Mouse (Mus musculus) limb, embryonic 13.5 days (tissue): ENCODE data around the gene Dnm3. TPM values are rescaled to one million over a fixed set of nuclear protein-coding genes. Genes with fewer than 3 reads are reported as not detected.

Experiments
- ATAC-seq: fragments of 200-750 bp; cut with Nextera tagmentation; 2 replicates; pipeline ENCODE4 v1.8.0; 2017; ENCODE audit warnings: low read depth, moderate number of reproducible peaks, moderate TSS enrichment; ENCODE audit not compliant: low FRiP score
- H3K27ac ChIP-seq: fragments of 300-500 bp; sonication (generic); 2 replicates; pipeline ENCODE4 v1.5.1; 2015; ENCODE audit warnings: inconsistent platforms, mild to moderate bottlenecking, moderate library complexity
- H3K27me3 ChIP-seq: fragments of 300-500 bp; sonication (generic); 2 replicates; pipeline ENCODE4 v1.6.1; 2015; ENCODE audit warnings: mild to moderate bottlenecking, inconsistent platforms
- H3K36me3 ChIP-seq: fragments of 300-500 bp; sonication (generic); 2 replicates; pipeline ENCODE4 v1.6.1; 2015; ENCODE audit warnings: inconsistent platforms, mild to moderate bottlenecking, moderate library complexity
- H3K4me1 ChIP-seq: fragments of 300-500 bp; sonication (generic); 2 replicates; pipeline ENCODE4 v1.6.1; 2015; ENCODE audit warnings: inconsistent platforms
- H3K4me2 ChIP-seq: fragments of 300-500 bp; sonication (generic); replicated peaks from 2 replicates; pipeline ENCODE4 v1.6.1; 2015; ENCODE audit warnings: inconsistent platforms, mild to moderate bottlenecking, moderate library complexity
- H3K4me3 ChIP-seq: fragments of 300-500 bp; sonication (generic); 2 replicates; pipeline ENCODE4 v1.5.1; 2015; ENCODE audit warnings: moderate library complexity, mild to moderate bottlenecking, inconsistent platforms
- H3K9ac ChIP-seq: fragments of 300-500 bp; sonication (generic); 2 replicates; pipeline ENCODE4 v1.6.1; 2015; ENCODE audit warnings: mild to moderate bottlenecking, inconsistent platforms
- H3K9me3 ChIP-seq: fragments of 300-500 bp; sonication (generic); 2 replicates; pipeline ENCODE4 v1.6.1; 2016; ENCODE audit warnings: inconsistent platforms
- WGBS: fragments of 180-500 bp; shearing (Covaris S2); methylation state at CpG from one replicate; pipeline ENCODE4 v1.1.7; 2015; 5-methylcytosine and 5-hydroxymethylcytosine counted together
- polyA plus RNA-seq: library from polyadenylated mRNA; unstranded; fragments of >200 nt; fragmentation: Nextera tagmentation; extraction: Ambion mirVana; gene quantifications from 2 replicates; pipeline ENCODE4 v1.2.1, GENCODE M21; 2015

Gene Dnm3
- polyA plus RNA-seq, 1 experiment from 2014 or later: 28.0 TPM

DNA sequence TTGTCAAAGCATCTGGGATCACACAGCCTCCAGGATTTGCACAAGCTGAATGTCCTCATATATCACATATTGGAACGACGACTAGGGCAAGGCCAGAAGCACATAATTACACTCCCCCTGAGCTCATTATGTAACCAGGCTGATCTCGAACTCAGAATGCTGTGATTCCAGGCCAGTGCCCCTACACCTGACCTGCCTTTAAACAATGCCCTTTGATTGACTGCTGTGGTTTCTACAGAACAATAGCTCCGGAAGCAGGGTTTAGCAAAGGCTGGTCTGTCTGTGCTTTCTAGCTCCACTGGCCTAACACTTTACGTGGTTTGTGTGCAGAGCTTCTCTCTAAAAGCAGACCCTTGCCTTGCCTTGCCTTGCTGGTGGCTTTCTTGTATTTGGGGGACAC, 315.6 kb downstream of the Dnm3 start:
- no peaks in the 10 kb centered on the region for H3K36me3 ChIP-seq
- no peak overlapping the region for H3K4me3 ChIP-seq
- H3K4me1 ChIP-seq: peaks cover 63% of the 10 kb centered on the region
- no peak overlapping the region for H3K9ac ChIP-seq
- no peaks in the 10 kb centered on the region for H3K9me3 ChIP-seq
- H3K27me3 ChIP-seq: no peaks in the 10 kb centered on the region
- ATAC-seq: no peak
- peak overlapping the region; percentile 79; the same call in 1 of the 2 replicates for H3K27ac ChIP-seq
- H3K4me2 ChIP-seq: no peak overlapping the region
- WGBS: 46% methylated on average over 5 of the region's 5 CpGs

GRCm38 (mm10) chr1:162160718-162161117, 317.1 kb downstream of the Dnm3 start:
- Histone ChIP-seq H3K9ac (no peak overlapping the region), H3K4me3 (no peak overlapping the region), H3K27ac (peak overlapping the region; percentile 39; the same call in 1 of the 2 replicates), H3K27me3 (no peaks in the 10 kb centered on the region), H3K36me3 (no peaks in the 10 kb centered on the region), H3K9me3 (no peaks in the 10 kb centered on the region), H3K4me1 (peaks cover 78% of the 10 kb centered on the region), H3K4me2 (no peak overlapping the region)
- no peak for ATAC-seq
- 37% methylated on average over 1 of the region's 1 CpGs for WGBS

DNA sequence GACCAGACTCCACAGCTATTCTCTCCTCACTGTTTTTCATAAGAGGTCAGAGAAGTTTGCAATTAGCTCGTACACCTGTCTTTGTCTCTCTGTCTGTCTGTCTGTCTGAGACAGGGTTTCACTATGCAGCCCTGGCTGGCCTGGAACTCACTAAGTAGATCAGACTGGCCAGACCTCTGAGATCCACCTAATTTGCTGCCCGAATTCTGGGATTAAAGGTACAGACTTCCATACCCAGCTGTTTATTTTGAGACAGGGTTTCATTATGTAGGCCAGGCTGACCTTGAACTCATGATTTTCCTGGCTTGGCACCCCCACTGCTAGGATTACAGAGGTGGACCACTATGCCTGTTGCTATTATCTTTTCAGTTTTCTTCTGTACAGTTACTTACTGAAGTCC, 319.3 kb downstream of the Dnm3 start:
- Histone ChIP-seq H3K27me3 (no peaks in the 10 kb centered on the region), H3K4me2 (no peak overlapping the region), H3K9ac (no peak overlapping the region), H3K4me1 (peaks cover 66% of the 10 kb centered on the region), H3K36me3 (no peaks in the 10 kb centered on the region), H3K4me3 (no peak overlapping the region), H3K27ac (peak overlapping the region; percentile 76), H3K9me3 (no peaks in the 10 kb centered on the region)
- WGBS: 62% methylated on average over 2 of the region's 2 CpGs
- ATAC-seq: no peak

DNA sequence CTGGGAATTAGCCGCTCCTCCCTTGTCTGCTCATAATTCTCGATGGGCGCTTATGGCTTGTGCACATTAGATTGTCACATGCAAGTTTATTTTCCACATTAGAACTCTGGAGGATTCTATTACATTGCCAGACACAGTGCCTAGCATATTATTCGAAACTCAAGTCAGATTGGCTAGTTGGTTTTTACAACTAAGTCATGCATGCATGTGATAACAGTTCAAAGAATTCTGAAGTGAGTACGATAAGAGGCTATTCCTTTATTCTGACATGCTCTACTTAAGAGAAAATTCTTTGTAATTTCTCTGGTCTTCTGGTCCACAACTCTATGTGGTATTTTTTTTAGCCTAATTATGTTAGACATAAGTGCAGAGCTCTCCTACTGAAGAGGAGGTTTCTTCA, 320.2 kb downstream of the Dnm3 start:
- Histone ChIP-seq H3K9ac (no peak overlapping the region), H3K27ac (peak overlapping the region; percentile 76)

DNA sequence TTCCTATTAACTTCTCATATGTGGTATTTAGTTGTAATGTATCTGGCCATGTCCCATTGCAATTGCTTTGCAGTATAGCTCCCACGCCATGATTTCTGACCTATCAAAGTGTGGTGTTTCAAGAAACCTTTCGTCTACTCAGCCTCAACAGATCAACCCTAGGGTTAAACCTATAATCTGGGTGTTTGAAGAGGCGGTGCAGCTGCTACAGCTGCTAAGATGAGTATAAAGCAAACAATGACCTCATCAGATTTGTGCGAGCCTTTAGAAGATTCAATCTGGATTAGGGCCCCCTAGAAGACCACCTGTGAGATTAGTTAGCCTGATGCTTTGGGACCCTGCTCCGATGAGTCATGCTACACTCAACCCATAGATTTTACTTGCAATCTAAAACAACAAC, 321.0 kb downstream of the Dnm3 start:
- H3K27ac ChIP-seq: peak overlapping the region; percentile 76; the same call in 1 of the 2 replicates
- no peaks in the 10 kb centered on the region for H3K27me3 ChIP-seq
- no peak overlapping the region for H3K4me2 ChIP-seq
- ATAC-seq: peak; percentile 19; the same call in 1 of the 2 replicates
- no peak overlapping the region for H3K4me3 ChIP-seq
- no peaks in the 10 kb centered on the region for H3K9me3 ChIP-seq
- WGBS: 66% methylated on average over 5 of the region's 5 CpGs
- H3K36me3 ChIP-seq: no peaks in the 10 kb centered on the region
- H3K4me1 ChIP-seq: peaks cover 61% of the 10 kb centered on the region
- no peak overlapping the region for H3K9ac ChIP-seq

More for the DNA sequence above, 320.2 kb downstream of the Dnm3 start:
- WGBS: 60% methylated on average over 5 of the region's 5 CpGs
- H3K4me3 ChIP-seq: no peak overlapping the region
- H3K9me3 ChIP-seq: no peaks in the 10 kb centered on the region
- H3K36me3 ChIP-seq: no peaks in the 10 kb centered on the region
- no peak overlapping the region for H3K4me2 ChIP-seq
- H3K27me3 ChIP-seq: no peaks in the 10 kb centered on the region
- H3K4me1 ChIP-seq: peaks cover 63% of the 10 kb centered on the region
- ATAC-seq: no peak

DNA sequence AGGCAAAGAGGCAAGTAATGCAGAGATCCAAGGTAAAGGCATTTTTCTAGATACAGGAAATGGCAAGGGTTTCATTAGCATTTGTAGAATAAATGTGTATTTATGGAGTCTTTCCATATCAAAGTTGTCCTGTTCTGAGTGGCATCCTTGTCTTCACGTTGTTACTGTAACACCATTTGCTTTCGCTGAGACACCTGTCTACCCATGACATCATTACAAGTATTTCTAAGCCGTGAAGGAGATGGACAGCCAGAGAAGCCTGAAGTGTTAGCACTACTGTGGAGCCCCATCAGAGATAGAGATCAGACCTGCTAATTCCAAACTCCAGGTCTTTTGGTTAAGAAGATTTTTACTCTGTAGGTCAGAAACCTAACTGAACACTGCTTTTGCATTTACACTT, 322.3 kb downstream of the Dnm3 start:
- Histone ChIP-seq H3K36me3 (no peaks in the 10 kb centered on the region), H3K4me1 (peaks cover 54% of the 10 kb centered on the region), H3K27ac (no peak overlapping the region), H3K9ac (no peak overlapping the region), H3K27me3 (no peaks in the 10 kb centered on the region), H3K4me3 (no peak overlapping the region), H3K4me2 (no peak overlapping the region), H3K9me3 (no peaks in the 10 kb centered on the region)
- whole genome bisulfite sequencing: 85% methylated on average over 3 of the region's 3 CpGs
- no peak for ATAC-seq

DNA sequence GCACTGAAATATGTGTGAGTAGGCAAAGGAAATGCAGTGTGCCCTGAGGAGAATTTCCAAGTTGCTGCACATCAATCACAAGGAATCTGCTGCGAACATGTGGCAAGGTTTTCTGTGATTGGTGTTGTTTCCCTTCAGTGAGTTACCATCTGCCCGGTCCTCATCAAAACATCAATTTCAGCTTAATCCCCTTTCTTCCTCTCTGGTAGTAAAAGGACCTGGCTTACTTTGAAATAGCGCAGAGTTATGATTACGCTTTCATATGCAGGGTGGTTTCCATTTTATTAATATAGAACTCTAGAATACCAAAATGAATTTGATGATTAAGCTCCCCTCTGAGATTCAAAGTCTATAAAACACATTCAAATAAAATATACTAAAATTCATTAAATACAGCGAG, 324.7 kb downstream of the Dnm3 start:
- Histone ChIP-seq H3K4me3 (no peak overlapping the region), H3K27me3 (no peaks in the 10 kb centered on the region), H3K9ac (no peak overlapping the region), H3K4me2 (no peak overlapping the region), H3K4me1 (peaks cover 38% of the 10 kb centered on the region), H3K9me3 (no peaks in the 10 kb centered on the region), H3K27ac (peak overlapping the region; percentile 84), H3K36me3 (no peaks in the 10 kb centered on the region)
- WGBS: 34% methylated on average over 5 of the region's 5 CpGs
- peak; percentile 68; the same call in 1 of the 2 replicates for ATAC-seq

GRCm38 (mm10) chr1:162149730-162150129, 328.1 kb downstream of the Dnm3 start:
- Histone ChIP-seq H3K9ac (no peak overlapping the region), H3K9me3 (no peaks in the 10 kb centered on the region), H3K4me1 (peaks cover 18% of the 10 kb centered on the region), H3K27ac (no peak overlapping the region), H3K4me3 (no peak overlapping the region), H3K36me3 (no peaks in the 10 kb centered on the region), H3K4me2 (no peak overlapping the region), H3K27me3 (no peaks in the 10 kb centered on the region)
- ATAC-seq: no peak
- 91% methylated on average over 3 of the region's 3 CpGs for WGBS

DNA sequence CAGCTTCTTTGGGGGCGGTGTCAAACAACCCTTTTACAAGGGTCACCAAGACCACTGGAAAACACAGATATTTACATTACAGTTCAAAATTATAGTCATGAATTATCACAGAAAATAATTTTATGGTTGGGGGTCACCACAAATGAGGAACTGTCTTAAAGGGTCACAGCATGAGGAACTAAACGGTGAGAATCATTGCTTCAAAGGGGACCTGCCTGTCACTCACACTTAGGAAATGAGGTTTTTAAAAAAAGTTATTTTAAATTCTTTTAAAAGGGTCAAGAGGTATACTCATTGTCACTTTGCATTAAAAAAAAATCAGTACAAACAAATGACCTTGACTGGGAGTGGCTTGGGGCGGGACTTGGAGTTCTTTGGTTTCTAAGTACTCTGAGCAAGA, 330.3 kb downstream of the Dnm3 start:
- Histone ChIP-seq H3K9me3 (no peaks in the 10 kb centered on the region), H3K4me3 (no peak overlapping the region), H3K4me1 (peaks cover 24% of the 10 kb centered on the region), H3K9ac (no peak overlapping the region), H3K27ac (no peak overlapping the region), H3K27me3 (no peaks in the 10 kb centered on the region), H3K4me2 (no peak overlapping the region), H3K36me3 (no peaks in the 10 kb centered on the region)
- ATAC-seq: no peak
- WGBS: 87% methylated on average over 3 of the region's 3 CpGs

DNA sequence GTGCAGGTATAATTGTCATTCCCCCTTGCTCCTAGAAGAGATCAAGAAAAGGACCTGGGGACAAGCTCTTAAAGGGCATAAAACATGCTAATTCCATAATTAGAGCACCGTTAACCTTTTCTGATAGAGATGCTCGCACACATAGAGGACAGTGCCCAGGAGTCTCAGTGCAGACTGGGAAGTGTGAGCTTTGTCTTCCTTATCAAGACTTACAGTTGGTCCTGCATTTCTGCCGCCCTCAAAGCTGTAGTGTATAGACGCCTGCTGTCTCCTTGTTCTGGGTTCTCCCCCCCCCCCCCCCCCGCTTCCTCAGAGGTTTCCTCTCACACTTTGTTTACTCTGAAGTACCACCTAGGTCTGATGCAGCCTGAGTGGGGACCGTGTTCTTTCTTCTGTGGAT, 332.1 kb downstream of the Dnm3 start:
- H3K9me3 ChIP-seq: no peaks in the 10 kb centered on the region

GRCm38 (mm10) chr1:162144992-162145391, 332.8 kb downstream of the Dnm3 start:
- H3K4me2 ChIP-seq: no peak overlapping the region
- ATAC-seq: no peak
- no peaks in the 10 kb centered on the region for H3K27me3 ChIP-seq
- H3K27ac ChIP-seq: peak overlapping the region; percentile 74
- H3K36me3 ChIP-seq: no peaks in the 10 kb centered on the region
- no peak overlapping the region for H3K9ac ChIP-seq
- peaks cover 24% of the 10 kb centered on the region for H3K4me1 ChIP-seq
- H3K4me3 ChIP-seq: no peak overlapping the region
- 80% methylated on average over 1 of the region's 1 CpGs for WGBS
- H3K9me3 ChIP-seq: no peaks in the 10 kb centered on the region

More for the DNA sequence above, 332.1 kb downstream of the Dnm3 start:
- H3K27ac ChIP-seq: no peak overlapping the region
- ATAC-seq: no peak
- H3K4me1 ChIP-seq: peaks cover 24% of the 10 kb centered on the region
- no peak overlapping the region for H3K4me2 ChIP-seq
- whole genome bisulfite sequencing: 68% methylated on average over 6 of the region's 6 CpGs
- no peak overlapping the region for H3K9ac ChIP-seq
- H3K27me3 ChIP-seq: no peaks in the 10 kb centered on the region
- H3K36me3 ChIP-seq: no peaks in the 10 kb centered on the region
- no peak overlapping the region for H3K4me3 ChIP-seq

- Histone ChIP-seq H3K27ac (peak overlapping the region; percentile 76), H3K4me1 (peaks cover 24% of the 10 kb centered on the region), H3K27me3 (no peaks in the 10 kb centered on the region), H3K4me3 (no peak overlapping the region), H3K36me3 (no peaks in the 10 kb centered on the region), H3K9me3 (no peaks in the 10 kb centered on the region), H3K4me2 (no peak overlapping the region), H3K9ac (no peak overlapping the region)
- 40% methylated on average over 6 of the region's 6 CpGs for WGBS
- no peak for ATAC-seq
Measured at GRCm38 (mm10) chr1:162143974-162144912, 333.6 kb downstream of the Dnm3 start.
